Mouse (Mus musculus) kidney, embryonic 16.5 days (tissue): ENCODE data around the gene Mthfs. TPM values are rescaled to one million over a fixed set of nuclear protein-coding genes. Genes with fewer than 3 reads are reported as not detected.
"Not testable (repeated sequence)": the region's sequence is repeated elsewhere in the genome, so short reads cannot be mapped to it uniquely, and the experiment has no call there.

Experiments
- ATAC-seq: fragments of 200-750 bp; cut with Nextera tagmentation; 2 replicates; pipeline ENCODE4 v1.8.0; 2017; ENCODE audit warnings: moderate TSS enrichment; ENCODE audit not compliant: low FRiP score, low TSS enrichment
- H3K27ac ChIP-seq: fragments of 300-500 bp; sonication (generic); 2 replicates; pipeline ENCODE4 v1.5.1; 2014; ENCODE audit warnings: low read length
- H3K27me3 ChIP-seq: fragments of 300-500 bp; sonication (generic); 2 replicates; pipeline ENCODE4 v1.6.1; 2014; ENCODE audit warnings: low read length, control low read depth, mixed read lengths; ENCODE audit not compliant: insufficient read depth
- H3K36me3 ChIP-seq: fragments of 300-500 bp; sonication (generic); 2 replicates; pipeline ENCODE4 v1.6.1; 2014; ENCODE audit warnings: low read length, control low read depth, mixed read lengths; ENCODE audit not compliant: insufficient read depth
- H3K4me1 ChIP-seq: fragments of 300-500 bp; sonication (generic); 2 replicates; pipeline ENCODE4 v1.6.1; 2014; ENCODE audit warnings: low read length, control low read depth, mixed read lengths; ENCODE audit not compliant: insufficient read depth
- H3K4me2 ChIP-seq: fragments of 300-500 bp; sonication (generic); replicated peaks from 2 replicates; pipeline ENCODE4 v1.6.1; 2014; ENCODE audit warnings: low read depth, low read length
- H3K4me3 ChIP-seq: fragments of 300-500 bp; sonication (generic); 2 replicates; pipeline ENCODE4 v1.5.1; 2014; ENCODE audit warnings: mild to moderate bottlenecking, low read length
- H3K9ac ChIP-seq: fragments of 300-500 bp; sonication (generic); replicated peaks from 2 replicates; pipeline ENCODE4 v1.6.1; 2014; ENCODE audit warnings: low read length
- H3K9me3 ChIP-seq: fragments of 300-500 bp; sonication (generic); 2 replicates; pipeline ENCODE4 v1.6.1; 2016; ENCODE audit warnings: low read length, control low read depth
- WGBS: fragments of 180-500 bp; shearing (Covaris S2); extraction: QIAGEN DNeasy Blood & Tissue Kit; methylation state at CpG from one replicate; pipeline ENCODE4 v1.1.7; 2014; 5-methylcytosine and 5-hydroxymethylcytosine counted together
- polyA plus RNA-seq: library from polyadenylated mRNA; unstranded; fragments of >200 nt; fragmentation: Nextera tagmentation; extraction: Ambion mirVana; gene quantifications from 2 replicates; pipeline ENCODE4 v1.2.1, GENCODE M21; 2015

The Mthfs gene
- polyA plus RNA-seq, result 27.7 and 28.2 TPM in 2 replicates

DNA sequence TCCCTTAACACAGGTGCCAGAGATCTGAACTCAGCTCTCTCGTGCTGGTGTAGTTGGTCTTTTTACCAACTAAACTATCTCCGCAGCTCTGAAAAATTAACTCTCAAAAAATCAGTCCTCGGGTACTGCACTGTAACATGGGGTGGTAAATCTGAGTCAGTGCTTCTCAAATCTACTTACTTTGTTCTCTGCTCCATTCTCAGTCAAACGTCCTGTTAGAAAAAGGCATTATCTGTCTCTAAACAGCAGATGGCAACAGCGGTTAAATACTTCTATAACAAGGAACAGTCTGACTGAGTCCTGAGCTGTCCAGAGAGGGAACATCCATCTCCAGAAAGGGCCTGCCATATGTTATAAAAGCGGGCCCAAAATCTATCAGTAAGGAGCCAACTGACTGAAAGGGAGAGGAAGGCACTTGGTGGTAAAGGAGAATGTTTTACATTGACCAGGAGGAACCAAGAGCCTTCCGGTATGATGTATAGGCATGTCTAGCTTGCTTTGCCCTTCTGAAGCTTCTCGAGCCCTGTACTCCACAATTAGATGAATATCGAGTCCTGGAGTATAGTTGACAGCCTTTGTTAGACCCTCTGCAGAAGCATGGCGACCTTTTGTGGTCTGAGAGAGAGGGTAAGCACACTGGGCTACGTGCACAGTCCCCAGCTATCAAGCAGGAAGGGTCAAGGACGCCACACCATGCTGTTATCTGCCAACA, at the start of gene Mthfs:
Gene Mthfs (plus strand): TSS at position 324 of the 712 bp plus-strand sequence.
- H3K4me1 ChIP-seq, H3K36me3 ChIP-seq: not testable (repeated sequence)
- WGBS, result 30% methylated on average over 9 of the region's 12 CpGs

DNA sequence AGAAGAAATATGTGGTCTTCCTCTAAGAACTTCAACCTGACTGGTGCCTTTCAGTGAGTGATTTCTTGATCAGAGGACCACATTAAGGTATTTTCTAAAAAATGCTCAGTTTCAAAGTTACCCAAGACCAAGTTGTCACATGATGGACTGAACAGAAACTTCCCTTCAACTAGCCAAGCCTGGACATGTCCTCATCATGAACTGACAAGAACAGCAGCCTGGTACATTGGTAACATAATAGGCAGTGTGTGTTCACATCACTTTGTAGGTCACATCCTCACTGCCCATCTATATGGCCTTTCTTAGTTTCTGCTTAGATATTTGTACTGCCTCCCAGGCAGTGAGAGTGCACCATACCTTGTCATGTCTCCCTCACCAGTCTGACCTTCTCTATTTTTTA, 37.9 kb upstream of the Mthfs start:
- not testable (repeated sequence) for H3K27ac ChIP-seq, H3K9ac ChIP-seq, H3K4me1 ChIP-seq, ATAC-seq, H3K27me3 ChIP-seq, H3K36me3 ChIP-seq, H3K4me2 ChIP-seq, H3K9me3 ChIP-seq, H3K4me3 ChIP-seq

More for the DNA sequence above, at the start of gene Mthfs:
- H3K27me3 ChIP-seq, H3K9me3 ChIP-seq, H3K9ac ChIP-seq: not testable (repeated sequence)
- peak; percentile 73 for ATAC-seq
- H3K4me3 ChIP-seq, result peak within 1 kb of the TSS; percentile 34
- peak within 1 kb of the TSS; percentile 68; the same call in 1 of the 2 replicates for H3K27ac ChIP-seq
- peak within 1 kb of the TSS; percentile 47 for H3K4me2 ChIP-seq

GRCm38 (mm10) chr9:89178833-89179232, 31.6 kb upstream of the Mthfs start:
- H3K27me3 ChIP-seq, H3K4me1 ChIP-seq, H3K36me3 ChIP-seq, H3K27ac ChIP-seq, H3K9me3 ChIP-seq, H3K4me3 ChIP-seq, H3K9ac ChIP-seq, ATAC-seq, H3K4me2 ChIP-seq: not testable (repeated sequence)
- WGBS, result 31% methylated on average over 2 of the region's 3 CpGs

DNA sequence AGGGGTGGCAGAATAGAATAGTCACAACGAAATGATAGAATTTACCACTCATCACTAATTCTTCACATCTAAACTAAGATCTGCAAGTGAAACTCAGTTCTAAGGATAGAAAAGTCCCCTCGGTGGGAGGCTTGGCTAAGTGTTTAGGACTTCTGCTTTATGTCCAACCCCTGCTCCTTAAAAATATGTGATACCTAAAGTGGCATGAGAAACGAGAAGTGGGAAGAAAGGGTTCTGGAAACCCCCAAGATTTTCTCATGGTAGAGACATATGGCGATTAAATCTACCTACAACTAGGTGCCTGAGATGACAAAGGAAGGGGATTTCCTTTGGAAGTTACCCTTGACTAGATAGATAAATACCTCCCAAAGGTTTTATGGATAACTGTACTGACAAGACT, 31.0 kb upstream of the Mthfs start:
- H3K4me1 ChIP-seq, H3K4me2 ChIP-seq, H3K36me3 ChIP-seq, H3K27ac ChIP-seq, H3K9me3 ChIP-seq, H3K4me3 ChIP-seq, H3K9ac ChIP-seq, H3K27me3 ChIP-seq, ATAC-seq: not testable (repeated sequence)
- WGBS, result 71% methylated on average over 2 of the region's 4 CpGs

DNA sequence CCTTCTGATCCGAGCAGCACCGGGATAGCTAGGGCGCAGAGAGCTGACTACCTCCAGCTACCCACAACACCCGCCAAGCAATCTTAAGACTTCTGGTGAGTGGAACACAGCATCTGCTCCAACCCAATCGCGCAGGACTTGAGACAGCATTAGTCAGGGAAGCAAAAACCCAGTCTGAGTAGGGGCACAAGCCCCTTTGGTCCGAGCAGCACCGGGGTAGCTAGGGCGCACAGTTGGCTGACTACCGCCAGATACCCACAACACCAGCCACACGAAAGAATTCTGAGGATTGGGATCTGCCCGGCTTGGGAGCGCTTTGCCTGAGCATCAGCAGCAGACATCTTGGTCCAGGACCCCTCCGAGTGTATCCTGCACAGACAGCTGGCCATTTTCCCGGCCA, 23.5 kb upstream of the Mthfs start:
- ATAC-seq, H3K27me3 ChIP-seq: not testable (repeated sequence)
- WGBS, result 85% methylated on average over 15 of the region's 15 CpGs

GRCm38 (mm10) chr9:89195483-89195882, 15.0 kb upstream of the Mthfs start:
- not testable (repeated sequence) for H3K4me3 ChIP-seq, H3K4me2 ChIP-seq, H3K27ac ChIP-seq, H3K9me3 ChIP-seq, H3K4me1 ChIP-seq, ATAC-seq, H3K36me3 ChIP-seq, H3K27me3 ChIP-seq, H3K9ac ChIP-seq

More for the DNA sequence above, 23.5 kb upstream of the Mthfs start:
- not testable (repeated sequence) for H3K4me1 ChIP-seq, H3K27ac ChIP-seq, H3K36me3 ChIP-seq, H3K4me3 ChIP-seq, H3K4me2 ChIP-seq, H3K9me3 ChIP-seq, H3K9ac ChIP-seq

DNA sequence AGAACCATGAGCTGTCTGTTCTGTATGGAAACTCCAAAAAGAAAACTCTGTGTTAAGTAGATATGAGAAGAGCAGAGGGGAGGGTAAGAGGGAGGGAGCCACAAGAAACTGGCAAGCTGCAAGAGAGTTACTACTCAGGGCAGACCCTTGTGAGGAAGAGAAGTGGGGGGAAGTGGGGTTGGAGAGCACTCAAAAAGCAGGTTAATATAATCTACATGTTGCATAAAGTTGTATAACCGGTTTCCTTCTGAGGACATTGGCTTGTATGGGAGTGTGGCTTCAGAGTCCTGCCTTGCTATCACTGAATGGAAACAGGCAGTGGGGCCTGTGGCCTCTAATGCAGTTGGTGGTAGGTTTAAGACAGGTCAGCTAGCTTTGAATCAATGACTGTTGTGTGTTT, 13.0 kb upstream of the Mthfs start:
- H3K9me3 ChIP-seq, H3K36me3 ChIP-seq, H3K27me3 ChIP-seq, H3K27ac ChIP-seq, H3K4me1 ChIP-seq, H3K9ac ChIP-seq, H3K4me2 ChIP-seq, H3K4me3 ChIP-seq: not testable (repeated sequence)
- peak; percentile 42; the same call in 1 of the 2 replicates for ATAC-seq
- WGBS, result 88% methylated on average over 1 of the region's 1 CpGs

- H3K27me3 ChIP-seq, H3K9ac ChIP-seq, H3K4me1 ChIP-seq, ATAC-seq, H3K4me2 ChIP-seq, H3K36me3 ChIP-seq, H3K27ac ChIP-seq, H3K9me3 ChIP-seq, H3K4me3 ChIP-seq: not testable (repeated sequence)
- 87% methylated on average over 3 of the region's 3 CpGs for WGBS
Observed at GRCm38 (mm10) chr9:89198349-89198748, 12.1 kb upstream of the Mthfs start.

DNA sequence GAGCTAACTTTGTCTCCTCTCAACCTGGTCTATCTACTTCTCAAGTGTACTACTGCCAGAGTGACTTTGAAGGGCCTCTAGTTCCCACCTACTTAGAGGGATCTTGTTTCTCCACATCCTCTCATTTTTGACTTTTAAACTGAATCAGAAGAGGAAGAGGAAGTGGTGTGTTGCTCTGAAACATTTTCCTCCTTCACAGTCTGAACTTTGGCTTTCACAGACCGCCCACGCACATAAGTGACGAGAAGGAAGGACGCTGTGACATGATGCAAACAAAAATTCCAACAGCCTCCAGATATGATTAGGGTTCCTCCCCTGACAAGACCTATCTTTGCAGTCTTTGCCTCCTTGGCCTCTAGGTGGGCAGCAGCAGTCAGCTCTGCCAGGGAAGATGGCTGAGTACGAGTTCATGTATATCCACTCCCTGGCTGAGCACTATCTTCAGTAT, 11.5 kb upstream of the Mthfs start, which contains the start of the genes Bcl2a1b and Gm29094:
Gene Bcl2a1b (plus strand): TSS at position 241 of the 448 bp plus-strand sequence.
Gene Gm29094 (plus strand): TSS at position 411 of the 448 bp plus-strand sequence.
- ATAC-seq, H3K9me3 ChIP-seq, H3K27me3 ChIP-seq, H3K4me1 ChIP-seq, H3K9ac ChIP-seq, H3K4me3 ChIP-seq, H3K4me2 ChIP-seq, H3K27ac ChIP-seq, H3K36me3 ChIP-seq: not testable (repeated sequence)
- WGBS, result 74% methylated on average over 5 of the region's 5 CpGs

- H3K4me1 ChIP-seq, H3K4me3 ChIP-seq, H3K4me2 ChIP-seq, H3K9ac ChIP-seq, H3K27ac ChIP-seq, H3K9me3 ChIP-seq, H3K27me3 ChIP-seq, ATAC-seq, H3K36me3 ChIP-seq: not testable (repeated sequence)
Observed at GRCm38 (mm10) chr9:89202256-89202655, 8.2 kb upstream of the Mthfs start.
